Mouse (Mus musculus): ENCODE measurements at regions not wholly inside any gene's neighbourhood (a gene's known extent, or its start where the extent isn't known, plus 50 kb on each side); places are given as distances from the start of the nearest gene placed in this dataset.
A peak's percentile ranks its signal among the peaks of the same experiment; 100 is the strongest.

DNA sequence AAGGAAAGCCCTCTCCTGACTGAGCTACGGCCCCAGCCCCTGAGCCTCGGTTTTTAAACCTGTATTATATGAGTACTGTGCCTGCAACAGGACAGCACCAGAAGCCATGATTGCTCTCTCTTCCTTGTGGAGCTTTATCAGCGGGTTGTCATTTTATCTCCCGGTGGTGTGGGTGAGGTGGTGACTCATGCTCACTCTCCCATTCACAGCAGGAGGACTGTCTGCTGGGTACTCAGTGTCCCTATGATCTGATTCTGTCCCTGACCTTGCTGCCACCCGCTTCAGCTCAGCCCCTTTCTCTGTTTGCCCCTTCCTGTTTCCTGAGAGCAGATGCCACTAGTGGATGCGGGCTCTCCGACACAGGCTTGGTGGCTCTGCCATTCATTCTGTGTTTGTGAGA is 277.9 kb downstream of the Med13l start:
- Histone ChIP-seq H3K4me2 (replicated peaks; ENCODE audit: low read depth) (no peak overlapping the region), H3K27me3 (replicated peaks; ENCODE audit: control insufficient read depth, insufficient read depth, low read length) (0 out of 2 replicates have a peak, but pooled peaks cover 3% of the 10 kb centered on the region), H3K27ac (ENCODE audit: low read depth, low read length) (no peak overlapping the region), H3K4me3 (ENCODE audit: low read depth, low read length) (no peak overlapping the region), H3K36me3 (ENCODE audit: control insufficient read depth, insufficient read depth) (no peaks in the 10 kb centered on the region), H3K4me1 (replicated peaks; ENCODE audit: control insufficient read depth, insufficient read depth, low read length) (no peaks in the 10 kb centered on the region), H3K9ac (ENCODE audit: low read depth, low read length) (no peak overlapping the region), H3K9me3 (ENCODE audit: control insufficient read depth) (no peaks in the 10 kb centered on the region)
- no peak for TF ChIP-seq CTCF (IDR thresholded peaks at IDR 0.05; ENCODE audit: low read depth)
- peak; percentile 52; the same call in 1 of the 2 replicates for ATAC-seq
- WGBS = 33% methylated on average over 7 of the region's 7 CpGs

DNA sequence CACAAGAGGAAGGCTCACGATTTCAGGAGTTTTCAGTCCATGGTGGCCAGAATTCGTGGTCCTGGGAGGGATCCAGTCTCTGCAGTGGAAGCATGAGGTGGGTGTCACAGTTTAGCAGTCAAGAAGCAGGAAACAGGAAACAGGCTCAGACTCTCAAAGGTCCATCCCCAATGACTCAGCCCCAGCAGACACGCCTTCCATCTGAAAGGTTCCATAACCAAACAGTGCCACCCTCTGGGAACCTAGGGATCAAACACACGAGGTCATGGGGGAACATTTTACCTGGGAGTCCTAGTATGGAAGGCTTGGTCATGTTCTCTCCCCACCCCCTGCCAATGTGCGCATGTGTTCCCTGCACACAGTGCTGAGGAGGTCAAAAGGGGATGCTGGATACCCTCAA is 279.4 kb downstream of the Med13l start:
- Histone ChIP-seq H3K4me1 (replicated peaks; ENCODE audit: control insufficient read depth, insufficient read depth, low read length) (no peaks in the 10 kb centered on the region), H3K4me3 (ENCODE audit: low read depth, low read length) (no peak overlapping the region), H3K4me2 (replicated peaks; ENCODE audit: low read depth) (no peak overlapping the region), H3K27ac (ENCODE audit: low read depth, low read length) (no peak overlapping the region), H3K9me3 (ENCODE audit: control insufficient read depth) (no peaks in the 10 kb centered on the region), H3K27me3 (replicated peaks; ENCODE audit: control insufficient read depth, insufficient read depth, low read length) (0 out of 2 replicates have a peak, but pooled peaks cover 3% of the 10 kb centered on the region), H3K9ac (ENCODE audit: low read depth, low read length) (no peak overlapping the region), H3K36me3 (ENCODE audit: control insufficient read depth, insufficient read depth) (no peaks in the 10 kb centered on the region)
- WGBS = 59% methylated on average over 5 of the region's 5 CpGs
- peak; percentile 54 for TF ChIP-seq CTCF (IDR thresholded peaks at IDR 0.05; ENCODE audit: low read depth)
- peak; percentile 44; the same call in 1 of the 2 replicates for ATAC-seq

DNA sequence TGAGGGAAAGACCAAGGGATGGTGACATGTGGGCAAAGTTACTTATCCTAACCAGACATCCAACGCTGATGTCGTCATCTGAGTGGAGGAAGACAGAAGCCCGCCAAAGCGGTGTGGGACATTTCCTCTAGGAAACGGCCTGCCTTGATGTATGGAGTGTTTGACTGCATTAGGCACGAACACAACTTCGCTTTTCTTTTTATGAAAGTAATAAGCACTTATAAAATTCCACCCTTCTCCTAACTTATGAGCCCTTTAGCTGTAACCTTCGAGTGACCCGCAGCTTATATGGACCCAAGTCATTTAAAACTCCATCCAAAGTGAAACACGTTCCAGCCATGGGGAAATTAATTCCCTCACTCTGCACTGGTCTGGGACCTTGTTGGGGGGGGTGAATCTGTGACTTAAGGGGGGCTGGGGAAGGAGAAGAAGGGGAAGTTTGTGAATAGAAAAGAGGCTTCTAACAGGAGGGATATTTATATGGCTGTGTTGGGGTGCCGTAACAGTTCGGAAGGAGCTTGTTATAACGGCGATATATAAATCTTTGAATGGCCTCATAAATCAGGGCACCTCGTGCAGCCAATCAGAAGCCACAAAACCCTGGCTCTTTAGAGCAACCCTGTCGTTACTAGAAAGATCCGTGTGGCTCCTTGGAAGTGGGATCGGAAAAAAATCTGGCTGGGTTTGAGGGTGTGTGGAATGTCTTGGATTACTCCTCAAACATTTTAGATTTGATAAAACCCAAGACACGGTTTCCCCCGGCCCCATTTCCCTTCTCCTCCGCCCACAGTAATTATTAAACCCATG is 280.9 kb downstream of the Med13l start:
- Histone ChIP-seq H3K4me3 (ENCODE audit: low read depth, low read length) (no peak overlapping the region), H3K9ac (ENCODE audit: low read depth, low read length) (no peak overlapping the region), H3K36me3 (ENCODE audit: control insufficient read depth, insufficient read depth) (no peaks in the 10 kb centered on the region), H3K27ac (ENCODE audit: low read depth, low read length) (no peak overlapping the region), H3K9me3 (ENCODE audit: control insufficient read depth) (no peaks in the 10 kb centered on the region), H3K4me2 (replicated peaks; ENCODE audit: low read depth) (no peak overlapping the region), H3K4me1 (replicated peaks; ENCODE audit: control insufficient read depth, insufficient read depth, low read length) (no peaks in the 10 kb centered on the region), H3K27me3 (replicated peaks; ENCODE audit: control insufficient read depth, insufficient read depth, low read length) (0 out of 2 replicates have a peak, but pooled peaks cover 3% of the 10 kb centered on the region)
- TF ChIP-seq CTCF (IDR thresholded peaks at IDR 0.05; ENCODE audit: low read depth) = no peak
- WGBS = 57% methylated on average over 21 of the region's 21 CpGs
- no peak for ATAC-seq

DNA sequence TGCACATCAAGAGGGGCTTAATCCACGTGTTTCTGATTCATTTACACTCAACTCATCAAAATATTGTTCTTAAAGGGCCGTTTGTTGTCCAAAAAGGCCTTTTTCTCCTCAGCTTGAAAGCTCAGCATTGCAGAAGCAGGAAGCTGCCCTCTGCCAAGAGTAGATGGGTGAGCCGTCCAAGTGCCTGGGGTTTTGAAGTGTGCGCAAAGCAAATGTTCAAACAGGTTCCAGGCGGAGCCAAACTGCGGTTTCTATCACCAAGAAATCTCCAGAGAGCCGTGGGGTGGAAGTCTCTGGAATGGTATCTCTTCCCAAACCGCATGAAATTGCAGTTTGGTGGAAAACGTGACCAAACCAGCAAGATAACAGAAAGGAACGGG is 281.5 kb downstream of the Med13l start:
- H3K27me3 ChIP-seq (replicated peaks; ENCODE audit: control insufficient read depth, insufficient read depth, low read length) = 0 out of 2 replicates have a peak, but pooled peaks cover under 1% of the 10 kb centered on the region
- WGBS = 47% methylated on average over 10 of the region's 10 CpGs
- no peak overlapping the region for H3K4me3 ChIP-seq (ENCODE audit: low read depth, low read length)
- no peak for TF ChIP-seq CTCF (IDR thresholded peaks at IDR 0.05; ENCODE audit: low read depth)
- no peaks in the 10 kb centered on the region for H3K9me3 ChIP-seq (ENCODE audit: control insufficient read depth)
- no peak overlapping the region for H3K9ac ChIP-seq (ENCODE audit: low read depth, low read length)
- no peak overlapping the region for H3K4me2 ChIP-seq (replicated peaks; ENCODE audit: low read depth)
- no peak for ATAC-seq
- H3K27ac ChIP-seq (ENCODE audit: low read depth, low read length) = no peak overlapping the region
- no peaks in the 10 kb centered on the region for H3K36me3 ChIP-seq (ENCODE audit: control insufficient read depth, insufficient read depth)
- H3K4me1 ChIP-seq (replicated peaks; ENCODE audit: control insufficient read depth, insufficient read depth, low read length) = no peaks in the 10 kb centered on the region

DNA sequence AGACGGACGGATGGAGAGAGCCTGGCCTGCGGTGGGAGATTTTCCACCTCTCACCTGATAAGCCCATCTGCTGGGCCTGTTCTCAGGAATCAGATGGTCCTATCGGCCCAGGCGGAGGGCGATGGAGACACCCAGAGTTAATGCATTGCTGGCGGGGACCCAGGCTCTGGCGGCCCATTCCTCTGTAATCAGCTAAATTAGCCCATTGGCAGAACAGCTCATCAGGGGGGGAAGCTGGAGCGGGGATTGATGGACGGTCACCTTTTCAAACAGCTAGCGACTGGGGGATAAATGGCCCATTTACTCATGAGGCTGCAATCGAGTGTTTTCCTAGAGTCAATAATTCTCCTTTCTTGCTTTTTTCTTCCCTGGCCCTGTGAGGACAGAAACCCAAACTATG is 296.5 kb downstream of the Med13l start:
- H3K9ac ChIP-seq (ENCODE audit: low read depth, low read length) = no peak overlapping the region
- H3K27me3 ChIP-seq (replicated peaks; ENCODE audit: control insufficient read depth, insufficient read depth, low read length) = no peaks in the 10 kb centered on the region
- no peak overlapping the region for H3K4me2 ChIP-seq (replicated peaks; ENCODE audit: low read depth)
- ATAC-seq = no peak
- no peaks in the 10 kb centered on the region for H3K36me3 ChIP-seq (ENCODE audit: control insufficient read depth, insufficient read depth)
- 58% methylated on average over 12 of the region's 12 CpGs for WGBS
- no peak overlapping the region for H3K27ac ChIP-seq (ENCODE audit: low read depth, low read length)
- no peaks in the 10 kb centered on the region for H3K4me1 ChIP-seq (replicated peaks; ENCODE audit: control insufficient read depth, insufficient read depth, low read length)
- H3K9me3 ChIP-seq (ENCODE audit: control insufficient read depth) = no peaks in the 10 kb centered on the region
- TF ChIP-seq CTCF (IDR thresholded peaks at IDR 0.05; ENCODE audit: low read depth) = no peak
- no peak overlapping the region for H3K4me3 ChIP-seq (ENCODE audit: low read depth, low read length)

DNA sequence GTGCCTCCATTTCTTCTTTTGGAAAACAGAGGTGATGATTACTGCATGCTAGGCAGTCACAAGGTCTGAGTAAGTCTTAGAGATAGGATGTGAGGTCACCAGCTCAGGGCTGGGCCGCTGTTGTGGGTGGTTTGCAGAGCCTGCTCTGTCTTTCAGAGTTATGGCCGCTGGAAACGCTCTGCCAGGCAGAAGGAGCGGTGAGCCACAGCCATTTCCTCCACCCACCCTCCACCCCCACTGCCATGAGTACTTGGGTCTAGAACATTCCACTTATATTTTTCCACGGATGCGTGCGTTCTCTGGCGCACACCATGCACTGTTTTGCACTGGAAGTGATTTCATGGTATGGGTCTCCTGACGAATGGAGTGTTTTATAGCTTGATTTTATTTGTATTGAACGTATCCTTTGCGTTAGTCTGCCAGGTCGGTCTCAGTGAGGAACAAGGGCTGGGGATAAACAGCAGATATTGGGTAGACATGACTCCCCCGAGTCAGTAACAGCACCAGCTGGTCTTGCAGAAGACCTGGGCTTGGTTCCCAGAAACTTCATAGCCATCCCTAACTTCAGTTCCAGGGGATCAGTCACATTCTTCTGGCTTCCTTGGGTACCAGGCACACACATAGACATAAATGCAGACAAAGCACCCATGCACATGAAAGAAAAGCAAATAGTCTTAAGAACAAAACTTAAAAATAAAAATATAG is 300.8 kb downstream of the Med13l start:
- 78% methylated on average over 13 of the region's 13 CpGs for WGBS
- H3K27ac ChIP-seq (ENCODE audit: low read depth, low read length) = no peak overlapping the region
- TF ChIP-seq CTCF (IDR thresholded peaks at IDR 0.05; ENCODE audit: low read depth) = no peak
- H3K27me3 ChIP-seq (replicated peaks; ENCODE audit: control insufficient read depth, insufficient read depth, low read length) = no peaks in the 10 kb centered on the region
- no peak for ATAC-seq
- H3K4me1 ChIP-seq (replicated peaks; ENCODE audit: control insufficient read depth, insufficient read depth, low read length) = no peaks in the 10 kb centered on the region
- H3K36me3 ChIP-seq (ENCODE audit: control insufficient read depth, insufficient read depth) = no peaks in the 10 kb centered on the region
- H3K4me2 ChIP-seq (replicated peaks; ENCODE audit: low read depth) = no peak overlapping the region
- H3K9me3 ChIP-seq (ENCODE audit: control insufficient read depth) = no peaks in the 10 kb centered on the region
- H3K4me3 ChIP-seq (ENCODE audit: low read depth, low read length) = no peak overlapping the region
- no peak overlapping the region for H3K9ac ChIP-seq (ENCODE audit: low read depth, low read length)
